Mouse (Mus musculus) CD4-positive, CD25-positive, alpha-beta regulatory T cell (primary cell): ENCODE data around the gene AB124611. TPM values are rescaled to one million over a fixed set of nuclear protein-coding genes. Genes with fewer than 3 reads are reported as not detected.

ENCODE experiments used
- polyA plus RNA-seq: library from polyadenylated mRNA; unstranded; fragments of 100-300 nt; shearing (Covaris generic); gene quantifications from one replicate; pipeline ENCODE4 v1.2.1, GENCODE M21; 2017

The AB124611 gene
- polyA plus RNA-seq = 30.7 TPM

DNA sequence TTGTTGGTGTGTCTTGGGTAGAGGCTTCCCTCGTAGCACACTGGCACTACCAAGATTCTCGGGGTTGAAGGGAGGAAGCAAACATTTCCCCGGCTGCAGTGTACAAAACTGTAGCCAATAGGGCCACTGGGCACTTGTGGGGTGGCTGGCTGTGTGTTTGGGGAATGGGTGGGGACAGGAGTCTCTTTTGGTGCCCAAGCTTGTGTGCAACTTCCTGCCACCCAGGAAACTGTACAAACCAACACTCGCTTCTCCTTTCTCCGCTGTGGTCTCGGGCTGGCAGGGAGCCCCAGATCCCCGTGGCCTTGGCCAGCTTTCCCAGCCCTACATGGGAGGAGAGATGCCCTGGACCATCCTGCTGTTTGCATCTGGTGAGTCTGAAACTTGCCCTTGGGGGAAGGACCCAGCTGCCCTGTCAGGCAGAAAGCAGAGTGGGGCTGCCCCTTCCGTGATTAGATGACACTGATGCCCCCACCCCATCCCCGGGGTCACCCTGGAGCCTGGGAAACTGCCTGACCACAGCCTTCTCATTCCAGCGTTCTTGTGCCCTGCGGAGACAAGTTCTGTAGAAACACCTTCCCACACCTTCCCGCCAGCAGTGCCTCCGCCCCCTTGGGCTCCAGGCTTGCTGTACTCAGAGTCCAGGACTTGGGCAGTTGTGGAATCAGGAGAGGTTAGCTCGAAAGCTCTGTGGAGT lies at the start of gene AB124611:
Gene AB124611 (plus strand): TSS at position 240 of the 697 bp plus-strand sequence.

DNA sequence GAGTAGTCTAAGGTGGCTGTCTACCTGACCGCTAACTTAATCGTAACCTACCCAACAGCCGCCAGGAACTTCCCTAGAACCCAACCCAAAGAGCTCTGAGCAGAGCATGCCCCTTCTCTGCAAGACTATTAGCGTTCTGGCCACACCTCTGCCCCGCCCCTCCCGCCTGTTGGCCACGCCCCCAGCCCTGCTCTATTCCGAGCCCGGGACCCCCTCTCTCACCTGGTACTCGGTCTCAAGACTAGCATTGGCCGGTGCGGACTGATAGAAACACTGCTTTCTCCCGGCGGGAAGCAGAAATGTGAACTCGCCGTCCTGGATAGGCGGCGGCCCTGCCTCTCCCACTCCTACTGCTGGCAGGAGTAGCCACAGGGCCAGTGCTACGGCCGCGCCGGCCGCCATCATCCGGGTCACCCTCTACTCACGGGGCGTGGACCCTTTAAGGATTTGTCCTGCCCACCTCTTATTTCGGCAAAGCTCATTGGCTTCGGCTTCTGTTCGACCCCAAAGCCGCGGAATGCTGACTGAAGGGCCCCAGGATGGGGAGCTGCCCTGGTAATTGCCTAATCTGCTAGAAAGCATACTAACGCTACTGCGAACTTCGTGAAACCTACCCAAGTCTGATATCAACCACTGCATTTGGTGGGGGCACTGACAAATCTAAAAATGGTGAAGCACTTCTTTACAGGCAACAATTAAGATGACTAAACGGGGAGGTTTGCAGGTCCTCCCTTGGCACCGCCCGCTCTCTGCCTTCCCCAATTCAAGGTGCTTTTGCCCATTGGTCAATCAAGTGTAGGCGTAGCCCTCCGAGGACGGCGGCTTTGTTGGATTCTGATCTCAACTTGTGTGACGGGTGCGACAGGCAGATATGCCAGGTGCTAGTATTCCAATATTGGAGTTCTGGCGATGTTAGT lies 15.9 kb upstream of the AB124611 start, which contains the start of gene Tmed1:
Gene Tmed1 (minus strand): TSS at position 481 of the 917 bp plus-strand sequence.

DNA sequence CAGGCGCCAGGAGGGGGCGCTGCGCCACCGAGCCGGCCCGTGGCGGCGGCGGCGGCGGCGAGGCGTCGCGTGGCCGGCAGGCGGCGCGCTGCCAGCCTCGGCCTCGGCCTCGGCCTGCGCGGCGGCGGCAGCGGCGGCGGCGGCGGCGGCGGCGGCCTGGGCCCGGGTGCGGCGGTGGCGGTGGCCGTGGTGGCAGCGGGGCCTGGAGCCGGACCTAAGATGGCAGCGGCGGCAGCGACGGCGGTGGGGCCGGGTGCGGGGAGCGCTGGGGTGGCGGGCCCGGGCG lies 20.8 kb downstream of the AB124611 start, which contains the start of gene Carm1:
Gene Carm1 (plus strand): TSS at position 106 of the 286 bp plus-strand sequence.

DNA sequence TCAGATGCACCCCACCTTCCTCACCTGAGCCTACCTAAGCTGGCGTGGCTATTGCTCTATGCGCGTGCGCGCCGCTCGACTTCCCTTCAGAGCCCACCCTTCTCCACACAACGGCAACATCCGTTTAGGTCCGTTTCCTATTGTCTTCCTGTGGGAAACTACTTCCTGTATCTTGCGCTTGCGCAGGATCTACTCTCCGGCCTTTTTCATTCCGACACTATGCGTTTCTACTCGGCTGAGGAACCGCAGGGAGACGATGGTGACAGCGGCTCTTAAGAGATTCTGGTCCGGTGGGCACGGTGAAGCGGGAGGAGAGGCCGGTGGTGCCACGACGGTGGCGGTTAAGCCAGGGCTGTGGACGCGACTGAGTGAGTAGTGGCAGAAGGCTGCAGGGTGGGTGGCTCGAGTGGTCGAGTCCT lies 66.7 kb downstream of the AB124611 start, which contains the start of the genes Timm29 and Yipf2:
Gene Timm29 (plus strand): TSS at position 20 of the 419 bp plus-strand sequence.
Gene Yipf2 (minus strand): TSS at position 126 of the 419 bp plus-strand sequence.

Other genes starting within 250 kb of the AB124611 start
- gene Kri1, start 238.2 kb upstream of the AB124611 start, polyA plus RNA-seq = 30.0 TPM
- 143 TPM for gene Cdkn2d, start 234.8 kb upstream of the AB124611 start, polyA plus RNA-seq
- 3.5 TPM for gene Ap1m2, start 213.8 kb upstream of the AB124611 start, polyA plus RNA-seq
- gene Slc44a2, start 205.5 kb upstream of the AB124611 start, polyA plus RNA-seq = 568 TPM
- gene Ilf3, start 158.3 kb upstream of the AB124611 start, polyA plus RNA-seq = 60.6 TPM
- 38.4 TPM for gene Qtrt1, start 114.3 kb upstream of the AB124611 start, polyA plus RNA-seq
- gene Dnm2, start 101.3 kb upstream of the AB124611 start, polyA plus RNA-seq = 234 TPM
- 4.4 TPM for gene Tmed1, start 15.9 kb upstream of the AB124611 start, polyA plus RNA-seq
- gene Carm1, start 20.7 kb downstream of the AB124611 start, polyA plus RNA-seq = 78.8 TPM
- 38.1 TPM for gene Timm29, start 66.5 kb downstream of the AB124611 start, polyA plus RNA-seq
- gene Yipf2, start 66.7 kb downstream of the AB124611 start, polyA plus RNA-seq = 26.2 TPM
- 63.5 TPM for gene Smarca4, start 90.0 kb downstream of the AB124611 start, polyA plus RNA-seq
- 30.3 TPM for gene Ldlr, start 197.3 kb downstream of the AB124611 start, polyA plus RNA-seq
- gene Spc24, start 234.1 kb downstream of the AB124611 start, polyA plus RNA-seq = 3.3 TPM